Mouse (Mus musculus) kidney, adult 2 months (tissue): ENCODE results near the gene Pla2g4d. TPM values are rescaled to one million over a fixed set of nuclear protein-coding genes. Genes with fewer than 3 reads are reported as not detected.

Source experiments
- DNase-seq: peaks from one replicate; pipeline ENCODE4 v3.0.0; 2021
- H3K27ac ChIP-seq: fragments of 200-500 bp; 2 replicates; pipeline ENCODE4 v1.5.1; 2012; ENCODE audit warnings: low read depth, low read length, control low read depth, inconsistent platforms; ENCODE audit not compliant: insufficient read depth
- H3K27me3 ChIP-seq: fragments of 200-500 bp; replicated peaks from 2 replicates; pipeline ENCODE4 v1.6.1; 2012; ENCODE audit warnings: mild to moderate bottlenecking, moderate library complexity, low read length, inconsistent platforms; ENCODE audit not compliant: control insufficient read depth, insufficient read depth
- H3K36me3 ChIP-seq: fragments of 200-500 bp; 2 replicates; pipeline ENCODE4 v1.6.1; 2012; ENCODE audit warnings: mild to moderate bottlenecking, moderate library complexity, low read length, inconsistent platforms; ENCODE audit not compliant: control insufficient read depth, insufficient read depth
- H3K4me1 ChIP-seq: fragments of 200-500 bp; 2 replicates; pipeline ENCODE4 v1.6.1; 2011; ENCODE audit warnings: low read length; ENCODE audit not compliant: control insufficient read depth, insufficient read depth
- H3K4me3 ChIP-seq: fragments of 200-500 bp; 2 replicates; pipeline ENCODE4 v1.5.1; 2011; ENCODE audit warnings: mild to moderate bottlenecking, low read depth, low read length, control low read depth; ENCODE audit not compliant: insufficient read depth
- CTCF ChIP-seq: fragments of 200-500 bp; conservative IDR thresholded peaks from 2 replicates; pipeline ENCODE4 v1.5.1; 2011; ENCODE audit warnings: low read depth, mild to moderate bottlenecking, control low read depth, low read length, moderate library complexity, mixed read lengths; ENCODE audit not compliant: insufficient read depth, insufficient read length
- POLR2A ChIP-seq: fragments of 200-500 bp; IDR thresholded peaks from one replicate; pipeline ENCODE4 v1.6.1; 2011; ENCODE audit warnings: low read depth, low read length, control low read depth
- WGBS: fragments of 180-500 bp; shearing (Covaris S2); methylation state at CpG from one replicate; pipeline ENCODE4 v1.1.7; 2018; 5-methylcytosine and 5-hydroxymethylcytosine counted together
- polyA plus RNA-seq: library from polyadenylated mRNA; depleted of rRNA; stranded (reverse); fragments of >200 nt; gene quantifications from 2 replicates; pipeline ENCODE4 v1.2.3, GENCODE M21; 2012; rRNA removed

Pla2g4d gene
- 0.03 TPM in 1 of 2 replicates, not detected in the other for polyA plus RNA-seq

GRCm38 (mm10) chr2:120288995-120289394, at the start of gene Pla2g4d:
Gene Pla2g4d, minus strand, starts transcription at chr2:120289197.
- Histone ChIP-seq H3K4me3 (no peak within 1 kb of the TSS), H3K27me3 (no peaks in the 10 kb centered on the region), H3K27ac (no peak within 1 kb of the TSS), H3K4me1 (no peaks in the 10 kb centered on the region), H3K36me3 (no peaks in the 10 kb centered on the region)
- no peak for DNase-seq
- TF ChIP-seq POLR2A (no peak), CTCF (no peak)
- 63% methylated on average over 5 of the region's 5 CpGs for WGBS

DNA sequence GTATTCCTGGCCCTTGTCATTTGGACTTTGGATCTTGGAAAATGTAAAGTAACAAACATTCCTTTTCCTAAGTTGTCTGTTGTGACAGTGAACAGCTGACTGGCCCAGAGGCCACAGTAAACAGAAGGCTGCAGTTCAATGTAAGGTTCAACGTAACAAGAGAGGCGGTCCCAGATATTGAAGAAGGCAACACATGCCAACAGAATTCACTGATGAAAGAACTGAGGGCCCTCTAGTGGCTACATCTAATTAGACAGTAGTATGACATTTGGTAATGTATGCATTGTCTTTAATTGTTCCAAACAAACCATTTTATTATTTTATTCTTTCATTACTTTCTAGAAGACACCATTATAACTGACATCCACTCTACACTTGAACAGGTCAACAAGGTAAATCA, 48.9 kb upstream of the Pla2g4d start:
- DNase-seq: no peak
- Histone ChIP-seq H3K4me1 (no peaks in the 10 kb centered on the region), H3K27me3 (no peaks in the 10 kb centered on the region), H3K27ac (no peak overlapping the region), H3K4me3 (no peak overlapping the region), H3K36me3 (peaks cover 6% of the 10 kb centered on the region)
- WGBS: 61% methylated on average over 2 of the region's 2 CpGs
- no peak for TF ChIP-seq POLR2A
- no peak for TF ChIP-seq CTCF

DNA sequence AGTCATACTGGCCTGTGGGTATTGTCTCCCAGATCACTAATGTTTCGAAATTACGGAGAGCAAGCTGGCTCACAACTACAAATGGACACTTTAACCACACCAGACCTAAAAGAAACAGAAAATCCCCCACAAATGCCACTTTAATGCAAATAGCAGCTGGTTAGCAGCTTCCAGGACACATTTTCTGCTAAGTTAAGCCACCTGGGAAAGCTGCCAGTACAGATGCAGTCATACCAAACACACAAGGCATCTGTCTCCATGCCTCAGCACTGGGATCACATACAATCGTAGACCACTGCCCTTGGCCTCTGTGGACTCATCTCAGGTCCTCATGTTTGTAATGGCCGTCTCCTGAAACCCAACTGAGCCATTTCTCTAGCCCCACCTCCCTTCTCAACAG, 42.6 kb upstream of the Pla2g4d start:
- Histone ChIP-seq H3K27ac (no peak overlapping the region), H3K4me3 (no peak overlapping the region), H3K36me3 (peaks cover 2% of the 10 kb centered on the region; the same call in 1 of the 2 replicates), H3K4me1 (no peaks in the 10 kb centered on the region), H3K27me3 (no peaks in the 10 kb centered on the region)
- no peak for TF ChIP-seq POLR2A
- no peak for TF ChIP-seq CTCF
- DNase-seq: no peak
- 90% methylated on average over 4 of the region's 4 CpGs for WGBS

DNA sequence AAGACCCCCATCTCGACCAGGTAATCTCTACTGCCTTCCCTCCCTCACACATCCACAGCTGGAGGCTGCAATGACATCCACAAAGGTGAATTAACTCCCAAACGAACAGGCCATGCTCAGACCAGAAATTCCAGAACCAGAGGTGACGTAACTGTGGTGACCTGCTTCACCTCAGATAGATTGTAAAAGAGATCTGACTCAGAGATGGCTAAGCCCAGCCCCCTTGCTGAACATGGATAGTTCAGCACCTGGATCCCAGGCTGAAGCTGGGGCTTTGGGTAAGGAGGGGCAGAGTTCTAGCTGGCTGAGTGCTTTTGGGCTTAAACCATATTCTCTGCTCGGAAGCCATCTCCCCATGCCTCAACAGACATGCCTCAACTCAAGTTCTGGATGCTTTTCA, 26.1 kb upstream of the Pla2g4d start:
- no peaks in the 10 kb centered on the region for H3K4me1 ChIP-seq

GRCm38 (mm10) chr2:120314487-120314886, 25.5 kb upstream of the Pla2g4d start:
- DNase-seq: no peak
- Histone ChIP-seq H3K27ac (no peak overlapping the region), H3K4me1 (no peaks in the 10 kb centered on the region), H3K36me3 (no peaks in the 10 kb centered on the region), H3K4me3 (no peak overlapping the region), H3K27me3 (no peaks in the 10 kb centered on the region)
- no peak for TF ChIP-seq POLR2A
- no peak for TF ChIP-seq CTCF
- 85% methylated on average over 4 of the region's 4 CpGs for WGBS

More for the DNA sequence above, 26.1 kb upstream of the Pla2g4d start:
- no peak overlapping the region for H3K4me3 ChIP-seq
- whole genome bisulfite sequencing: 78% methylated on average over 4 of the region's 4 CpGs
- H3K27me3 ChIP-seq: no peaks in the 10 kb centered on the region
- H3K36me3 ChIP-seq: no peaks in the 10 kb centered on the region
- no peak for TF ChIP-seq CTCF
- no peak for TF ChIP-seq POLR2A
- no peak for DNase-seq
- no peak overlapping the region for H3K27ac ChIP-seq

GRCm38 (mm10) chr2:120313976-120314375, 25.0 kb upstream of the Pla2g4d start, which contains the start of gene Pla2g4f:
Gene Pla2g4f, minus strand, starts transcription at chr2:120314165.
- Histone ChIP-seq H3K36me3 (no peaks in the 10 kb centered on the region), H3K27ac (no peak within 1 kb of the TSS), H3K27me3 (no peaks in the 10 kb centered on the region), H3K4me1 (no peaks in the 10 kb centered on the region), H3K4me3 (no peak within 1 kb of the TSS)
- no peak for DNase-seq
- TF ChIP-seq CTCF: no peak
- TF ChIP-seq POLR2A: no peak
- WGBS: 62% methylated on average over 3 of the region's 3 CpGs

DNA sequence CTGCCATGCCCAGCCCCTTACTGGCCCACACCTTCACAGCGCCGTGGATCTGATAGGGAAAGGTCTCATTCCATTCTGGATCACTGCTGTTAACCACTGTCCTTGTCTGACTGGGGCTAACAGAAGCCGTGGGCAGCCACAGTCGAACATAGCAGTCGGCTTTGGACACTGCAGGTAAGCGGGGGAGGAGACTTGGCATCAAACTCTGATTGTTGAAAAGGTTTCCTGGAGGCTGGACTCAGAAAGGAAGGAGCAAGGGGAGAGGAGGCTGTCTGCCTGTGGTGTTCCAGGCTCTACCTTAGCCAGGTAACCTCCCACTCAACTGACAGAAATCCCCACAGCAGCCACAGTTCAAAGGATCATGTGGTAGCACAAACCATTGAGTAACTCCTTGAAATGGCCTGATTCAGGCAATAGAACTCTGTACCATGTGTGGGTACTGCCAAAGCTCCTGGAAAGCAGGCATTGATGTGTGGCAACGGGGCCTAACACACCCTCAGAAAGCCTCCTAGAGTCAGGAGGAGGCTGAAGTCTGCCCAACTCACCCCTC, 23.4 kb upstream of the Pla2g4d start:
- DNase-seq: no peak
- H3K36me3 ChIP-seq: no peaks in the 10 kb centered on the region

More for the DNA sequence above, 23.4 kb upstream of the Pla2g4d start:
- no peaks in the 10 kb centered on the region for H3K4me1 ChIP-seq
- TF ChIP-seq POLR2A: no peak
- no peak for TF ChIP-seq CTCF
- H3K4me3 ChIP-seq: no peak overlapping the region
- 53% methylated on average over 7 of the region's 7 CpGs for WGBS
- H3K27ac ChIP-seq: no peak overlapping the region
- no peaks in the 10 kb centered on the region for H3K27me3 ChIP-seq
